Mouse (Mus musculus) retina, embryonic 14.5 days (tissue): ENCODE data around the gene Rnf217.
A peak's percentile ranks its signal among the peaks of the same experiment; 100 is the strongest.

ENCODE experiments used
- DNase-seq: peaks from one replicate; pipeline ENCODE4 v3.0.0-alpha.2; 2015; ENCODE audit warnings: low spot score

Rnf217 gene

GRCm38 (mm10) chr10:31553302-31553701 is 55.7 kb downstream of the Rnf217 start:
- DNase-seq, result no peak

GRCm38 (mm10) chr10:31551850-31552249 is 57.1 kb downstream of the Rnf217 start:
- DNase-seq, result no peak

- peak; percentile 24 for DNase-seq
Observed at GRCm38 (mm10) chr10:31551362-31551761, 57.6 kb downstream of the Rnf217 start.

GRCm38 (mm10) chr10:31547156-31547555 is 61.8 kb downstream of the Rnf217 start:
- no peak for DNase-seq

GRCm38 (mm10) chr10:31544149-31544942 is 64.6 kb downstream of the Rnf217 start:
- no peak for DNase-seq

GRCm38 (mm10) chr10:31540518-31540917 is 68.5 kb downstream of the Rnf217 start:
- DNase-seq, result no peak

- DNase-seq, result no peak
Observed at GRCm38 (mm10) chr10:31539351-31539750, 69.6 kb downstream of the Rnf217 start.

- no peak for DNase-seq
Observed at GRCm38 (mm10) chr10:31538721-31539120, 70.3 kb downstream of the Rnf217 start.

- no peak for DNase-seq
Observed at GRCm38 (mm10) chr10:31538243-31538642, 70.7 kb downstream of the Rnf217 start.

GRCm38 (mm10) chr10:31537213-31537612 is 71.8 kb downstream of the Rnf217 start:
- no peak for DNase-seq

- no peak for DNase-seq
Observed at GRCm38 (mm10) chr10:31535046-31535445, 73.9 kb downstream of the Rnf217 start.

- no peak for DNase-seq
Observed at GRCm38 (mm10) chr10:31533270-31533826, 75.6 kb downstream of the Rnf217 start.

- DNase-seq, result no peak
Observed at GRCm38 (mm10) chr10:31532782-31533181, 76.2 kb downstream of the Rnf217 start.

- DNase-seq, result peak; percentile 43
Observed at GRCm38 (mm10) chr10:31528297-31528984, 80.5 kb downstream of the Rnf217 start.

GRCm38 (mm10) chr10:31525705-31526104 is 83.3 kb downstream of the Rnf217 start:
- no peak for DNase-seq

- no peak for DNase-seq
Observed at GRCm38 (mm10) chr10:31519420-31519819, 89.6 kb downstream of the Rnf217 start.

GRCm38 (mm10) chr10:31518210-31518609 is 90.8 kb downstream of the Rnf217 start:
- DNase-seq, result no peak

GRCm38 (mm10) chr10:31517192-31517591 is 91.8 kb downstream of the Rnf217 start:
- DNase-seq, result no peak

- no peak for DNase-seq
Observed at GRCm38 (mm10) chr10:31515897-31516296, 93.1 kb downstream of the Rnf217 start.

- DNase-seq, result no peak
Observed at GRCm38 (mm10) chr10:31504134-31504551, 104.8 kb downstream of the Rnf217 start.

GRCm38 (mm10) chr10:31503542-31504133 is 105.3 kb downstream of the Rnf217 start:
- DNase-seq, result no peak

GRCm38 (mm10) chr10:31501644-31502043 is 107.3 kb downstream of the Rnf217 start:
- DNase-seq, result no peak

- DNase-seq, result no peak
Observed at GRCm38 (mm10) chr10:31496931-31497330, 112.1 kb downstream of the Rnf217 start.
